Mouse (Mus musculus): ENCODE results near the gene Gm42421.

The Gm42421 gene

GRCm38 (mm10) chr5:143929291-143929690, 1.3 kb downstream of the Gm42421 start:
- TF ChIP-seq GATA4 (IDR thresholded peaks at IDR 0.05; ENCODE audit: insufficient replicate concordance, low read length): no peak

GRCm38 (mm10) chr5:143930656-143931055, 2.7 kb downstream of the Gm42421 start:
- no peak for TF ChIP-seq GATA4 (IDR thresholded peaks at IDR 0.05; ENCODE audit: insufficient replicate concordance, low read length)

GRCm38 (mm10) chr5:143931863-143932580, 4.0 kb downstream of the Gm42421 start:
- no peak for TF ChIP-seq GATA4 (IDR thresholded peaks at IDR 0.05; ENCODE audit: insufficient replicate concordance, low read length)

DNA sequence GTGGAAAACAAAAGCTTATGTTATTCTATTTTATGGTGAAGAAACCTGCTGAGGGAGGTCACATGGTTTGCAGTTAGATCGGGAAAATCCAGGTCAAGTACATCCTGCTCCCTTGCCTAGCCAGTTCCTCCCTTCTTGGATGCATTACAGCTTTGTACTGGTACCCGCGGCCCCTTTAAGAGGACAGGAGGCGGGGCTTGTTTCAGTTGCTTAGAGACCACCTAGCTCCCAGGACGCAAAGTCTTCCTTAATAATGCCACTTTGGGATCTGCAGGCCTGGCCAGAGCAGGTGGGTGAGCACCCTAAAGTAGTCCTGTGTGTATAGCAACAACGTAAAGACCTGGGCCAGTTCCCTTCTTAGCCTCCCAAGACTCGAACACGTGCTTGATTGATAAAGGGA, 4.9 kb downstream of the Gm42421 start, which contains the start of gene Rsph10b:
Gene Rsph10b, plus strand, starts transcription at position 205 of the 400 bp plus-strand sequence.
- no peak for TF ChIP-seq GATA4 (IDR thresholded peaks at IDR 0.05; ENCODE audit: insufficient replicate concordance, low read length)

DNA sequence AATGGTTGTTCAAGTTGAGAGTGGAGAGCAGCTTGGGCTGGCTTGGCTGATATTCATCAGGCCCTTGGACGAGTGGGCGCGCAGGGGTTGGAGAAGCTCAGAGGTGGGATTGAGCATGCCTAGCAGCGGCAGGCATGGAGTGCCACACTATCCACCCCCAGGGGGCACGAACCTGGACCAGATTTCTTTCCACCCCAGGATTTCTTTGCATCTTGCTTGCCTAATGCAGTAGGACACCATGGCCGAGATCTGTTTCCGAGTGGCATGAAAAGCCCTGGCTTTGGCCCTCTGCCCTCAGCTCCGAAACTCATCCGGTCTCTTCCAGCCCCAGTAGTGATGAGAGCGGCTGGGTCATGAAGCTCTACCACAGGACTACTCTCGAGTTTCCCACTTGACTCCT, 5.4 kb downstream of the Gm42421 start:
- no peak for TF ChIP-seq GATA4 (IDR thresholded peaks at IDR 0.05; ENCODE audit: insufficient replicate concordance, low read length)

- no peak for TF ChIP-seq GATA4 (IDR thresholded peaks at IDR 0.05; ENCODE audit: insufficient replicate concordance, low read length)
Observed at GRCm38 (mm10) chr5:143933875-143934274, 5.9 kb downstream of the Gm42421 start.

DNA sequence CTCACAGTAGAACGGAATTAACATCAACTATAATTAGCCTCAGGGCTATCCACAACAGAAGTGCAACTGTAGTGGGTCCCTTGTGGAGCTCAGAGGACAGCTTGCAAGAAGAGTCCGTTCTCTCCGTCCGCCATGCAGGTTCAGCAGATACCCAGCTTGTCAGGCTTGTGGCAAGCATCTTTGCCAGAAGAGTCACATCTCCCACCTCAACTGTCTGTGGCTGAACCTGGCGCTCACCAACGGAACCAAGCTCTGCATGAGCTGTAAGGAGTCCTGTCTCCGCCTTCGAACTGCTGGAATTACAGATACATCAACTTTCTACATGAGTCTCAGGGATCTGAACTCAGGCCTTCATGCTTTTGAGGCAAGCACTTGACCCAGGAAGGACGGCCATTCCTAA, 8.2 kb downstream of the Gm42421 start:
- no peak for TF ChIP-seq GATA4 (IDR thresholded peaks at IDR 0.05; ENCODE audit: insufficient replicate concordance, low read length)

GRCm38 (mm10) chr5:143941588-143941987, 13.6 kb downstream of the Gm42421 start:
- no peak for TF ChIP-seq GATA4 (IDR thresholded peaks at IDR 0.05; ENCODE audit: insufficient replicate concordance, low read length)

DNA sequence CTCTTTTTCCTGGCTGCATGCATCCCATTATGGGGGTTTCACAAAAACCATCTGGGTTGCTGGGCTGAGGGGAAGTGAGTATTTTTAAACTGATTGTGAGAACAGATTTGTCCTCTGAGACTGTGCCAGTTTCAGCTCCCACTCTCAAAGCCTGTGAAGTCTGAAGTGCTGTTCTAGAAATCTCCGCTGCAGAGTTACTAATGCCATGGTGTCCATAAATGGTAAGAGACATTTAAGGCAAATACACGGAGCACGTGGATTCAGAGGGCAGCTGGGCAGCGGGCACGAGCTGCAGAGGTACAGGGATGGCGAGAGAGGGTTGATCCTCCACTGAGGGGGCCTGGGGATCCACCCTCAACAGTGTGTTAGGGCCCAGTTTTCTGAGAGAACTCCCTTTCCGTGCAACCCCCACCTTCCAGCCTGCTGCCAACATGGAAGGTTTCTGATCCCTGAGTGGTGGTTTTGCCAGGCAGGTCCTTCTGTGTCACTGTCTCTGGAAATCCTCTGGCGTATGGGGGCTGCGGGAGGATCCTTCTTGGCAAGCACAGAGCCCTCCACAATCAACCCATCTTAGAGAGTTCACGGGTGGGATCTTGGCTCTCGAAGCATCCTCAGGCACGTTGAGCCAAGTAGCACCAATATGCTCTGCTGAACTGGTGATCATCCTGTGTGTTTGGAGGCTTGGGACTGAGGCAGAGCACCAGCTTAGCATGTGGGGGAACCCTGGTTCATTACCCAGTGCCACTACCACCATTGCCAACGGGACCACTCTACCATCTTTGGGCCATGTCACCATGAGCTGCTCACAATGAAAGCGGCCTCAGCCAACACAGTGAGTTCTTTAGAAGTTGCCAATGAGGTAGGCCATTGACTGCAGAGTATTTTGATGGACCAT, 15.5 kb downstream of the Gm42421 start:
- no peak for TF ChIP-seq GATA4 (IDR thresholded peaks at IDR 0.05; ENCODE audit: insufficient replicate concordance, low read length)

GRCm38 (mm10) chr5:143948361-143948760, 20.4 kb downstream of the Gm42421 start:
- TF ChIP-seq GATA4 (IDR thresholded peaks at IDR 0.05; ENCODE audit: insufficient replicate concordance, low read length): no peak

DNA sequence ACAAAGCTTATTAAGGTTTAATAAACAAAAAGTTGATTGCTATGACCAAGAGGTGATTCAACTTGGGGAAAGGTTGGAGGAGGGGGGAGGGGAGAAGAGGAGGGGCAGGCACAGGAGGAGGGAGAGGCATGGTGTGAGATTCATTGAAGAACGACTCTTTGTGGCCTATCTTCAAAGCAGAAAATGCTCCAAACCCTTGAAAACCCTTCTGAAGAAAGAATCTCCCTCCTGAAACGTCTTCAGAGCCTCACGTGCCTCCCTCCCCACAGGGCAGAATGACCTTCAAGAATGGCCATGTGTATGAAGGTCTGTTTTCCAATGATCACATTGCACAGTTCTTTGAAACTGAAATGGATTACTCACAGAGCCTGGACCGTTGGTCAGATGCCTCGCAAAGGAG, 22.0 kb downstream of the Gm42421 start:
- no peak for TF ChIP-seq GATA4 (IDR thresholded peaks at IDR 0.05; ENCODE audit: insufficient replicate concordance, low read length)

DNA sequence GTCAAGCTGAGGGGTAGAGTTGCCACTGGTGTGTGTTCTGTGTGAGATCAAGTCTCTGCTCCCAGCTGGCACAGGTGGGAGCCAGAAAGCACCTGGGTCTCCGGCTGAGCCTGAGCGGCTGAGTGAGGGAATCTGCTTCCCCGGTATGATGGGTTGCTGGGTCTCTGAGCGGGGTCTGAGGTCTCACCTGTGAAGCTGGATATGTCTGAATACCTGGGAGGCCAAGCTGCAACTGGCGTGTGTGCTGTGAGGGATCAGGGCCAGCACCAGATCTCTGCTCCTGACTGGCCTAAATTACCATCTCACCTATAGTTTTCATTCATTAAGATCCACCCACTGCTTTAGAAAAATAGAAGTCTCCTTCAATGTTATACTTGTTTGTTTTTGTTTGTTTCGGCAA, 29.1 kb downstream of the Gm42421 start:
- no peak for TF ChIP-seq GATA4 (IDR thresholded peaks at IDR 0.05; ENCODE audit: insufficient replicate concordance, low read length)

GRCm38 (mm10) chr5:143959551-143959950, 31.6 kb downstream of the Gm42421 start:
- TF ChIP-seq GATA4 (IDR thresholded peaks at IDR 0.05; ENCODE audit: insufficient replicate concordance, low read length): no peak

DNA sequence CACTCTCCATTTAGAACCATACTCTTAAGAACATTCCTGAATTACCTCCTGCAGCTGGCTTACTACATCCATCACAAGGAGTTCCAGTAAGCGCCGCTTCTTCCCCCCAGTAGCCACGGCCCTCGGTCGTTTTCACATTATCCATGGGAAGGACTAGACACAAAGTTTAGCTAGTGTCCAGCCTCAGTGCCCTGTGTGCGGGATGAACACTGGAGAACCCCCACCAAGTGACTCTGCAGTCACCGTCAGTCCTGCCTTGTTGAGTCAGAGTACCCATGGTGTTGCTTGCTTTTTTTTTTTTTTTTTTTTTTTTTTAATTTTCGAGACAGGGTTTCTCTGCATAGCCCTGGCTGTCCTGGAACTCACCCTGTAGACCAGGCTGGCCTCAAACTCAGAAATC, 33.2 kb downstream of the Gm42421 start:
- TF ChIP-seq GATA4 (IDR thresholded peaks at IDR 0.05; ENCODE audit: insufficient replicate concordance, low read length): no peak

- TF ChIP-seq GATA4 (IDR thresholded peaks at IDR 0.05; ENCODE audit: insufficient replicate concordance, low read length): no peak
Observed at GRCm38 (mm10) chr5:143965586-143966345, 37.8 kb downstream of the Gm42421 start.

Data from liver, adult (tissue).